Mouse (Mus musculus): Measurements from ENCODE around the gene Rxrb.

DNA sequence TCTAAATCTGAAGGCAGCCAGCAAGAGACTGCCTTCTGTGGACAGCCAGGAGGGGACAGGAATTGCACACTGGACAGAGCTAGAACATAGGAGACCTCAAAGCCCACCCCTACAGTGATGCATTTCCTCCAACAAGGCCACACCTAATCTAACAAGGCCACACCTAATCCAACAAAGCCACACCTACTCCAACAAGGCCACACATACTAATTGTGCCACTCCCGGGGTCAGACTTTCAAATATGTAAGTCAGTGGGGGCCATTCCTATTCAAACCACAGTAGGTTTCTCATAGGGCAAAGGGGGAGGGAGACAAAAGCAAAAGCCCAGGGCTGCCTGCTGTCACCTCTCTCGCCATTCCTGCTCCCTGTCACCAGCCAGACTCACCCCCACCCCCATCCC, 55.8 kb downstream of the Rxrb start:
- TF ChIP-seq CTCF (IDR thresholded peaks at IDR 0.05; ENCODE audit: low read depth, low read length), result no peak
- no peak for TF ChIP-seq POLR2A (IDR thresholded peaks at IDR 0.05; ENCODE audit: extremely low read depth, insufficient read depth, low read length)
